In genomic region chr1:180987759-180988158, GRCm38 (mm10) we compare ENCODE assay signal across 9 mouse cellular contexts. TPM values are rescaled to one million over a fixed set of nuclear protein-coding genes. Genes with fewer than 3 reads are reported as not detected.
DNase-seq lines count a peak whose midpoint lies in the region; ATAC-seq and TF ChIP-seq lines count a peak whose summit lies in the region.
"Had no signal": no experiment of that assay in that cellular context is flagged by ENCODE, and none has a peak within 500 bp of the region (broad histone marks: within the 10 kb centered on the region; RNA-seq: fewer than 3 reads in every experiment).

No protein-coding gene starts in this region.

- DNase-seq in adrenal gland, postnatal 10 days, result peak; percentile 86
- DNase-seq in embryo, embryonic 9.5 days (ENCODE audit: extremely low spot score), result peak; percentile 72
- peak; percentile 61 to 82 for DNase-seq in layer of hippocampus, adult 2 months (ENCODE audit: low spot score in 2 of 2)
- peak; percentile 79 for DNase-seq in retina, postnatal 1 day
- peak; percentile 89 for DNase-seq in thymus, postnatal 4 days

- WGBS in heart, embryonic 14.5 days, result 1% methylated on average over 9 of the region's 9 CpGs
- under 1% methylated on average over 9 of the region's 9 CpGs for WGBS in lung, embryonic 16.5 days

- TF ChIP-seq CTCF in layer of hippocampus, adult 2 months (conservative IDR thresholded peaks at IDR 0.05), result peak; percentile 95

- no peaks in the 10 kb centered on the region for H3K27me3 ChIP-seq in heart, embryonic 14.5 days (ENCODE audit: control insufficient read depth, insufficient read depth, low read length)
- no peaks in the 10 kb centered on the region for H3K27me3 ChIP-seq in lung, embryonic 16.5 days (ENCODE audit: control insufficient read depth, insufficient read depth, low read depth, low read length)
- H3K27me3 ChIP-seq: limb, embryonic 12.5 days had no signal

- H3K9me3 ChIP-seq in heart, embryonic 14.5 days (ENCODE audit: control insufficient read depth, low read length), result no peaks in the 10 kb centered on the region
- no peaks in the 10 kb centered on the region for H3K9me3 ChIP-seq in lung, embryonic 16.5 days (ENCODE audit: control insufficient read depth, low read length)
- H3K9me3 ChIP-seq: limb, embryonic 12.5 days had no signal

- no peaks in the 10 kb centered on the region for H3K36me3 ChIP-seq in heart, embryonic 14.5 days (ENCODE audit: control insufficient read depth, insufficient read depth, low read length)
- no peaks in the 10 kb centered on the region for H3K36me3 ChIP-seq in lung, embryonic 16.5 days (ENCODE audit: control insufficient read depth, insufficient read depth, low read length)
- H3K36me3 ChIP-seq: limb, embryonic 12.5 days had no signal

- H3K4me2 ChIP-seq in heart, embryonic 14.5 days (ENCODE audit: low read length), result peak overlapping the region; percentile 13
- no peak overlapping the region for H3K4me2 ChIP-seq in lung, embryonic 16.5 days (ENCODE audit: low read depth, low read length)
- H3K4me2 ChIP-seq: limb, embryonic 12.5 days had no signal

- H3K27ac ChIP-seq in heart, embryonic 14.5 days (replicated peaks in 1 of 2; ENCODE audit: control insufficient read depth in 1 of 2, insufficient read depth in 1 of 2, low read depth in 2 of 2, low read length in 2 of 2), result no peak overlapping the region
- no peak overlapping the region for H3K27ac ChIP-seq in layer of hippocampus, adult 2 months
- no peak overlapping the region for H3K27ac ChIP-seq in lung, embryonic 16.5 days (ENCODE audit: low read length)
- H3K27ac ChIP-seq: limb, embryonic 12.5 days had no signal

- H3K4me3 ChIP-seq in heart, embryonic 14.5 days (ENCODE audit: control insufficient read depth in 1 of 2, insufficient read depth in 1 of 2, low read depth in 1 of 2, low read length in 2 of 2), result no peak overlapping the region
- H3K4me3 ChIP-seq in layer of hippocampus, adult 2 months, result no peak overlapping the region
- no peak overlapping the region for H3K4me3 ChIP-seq in lung, embryonic 16.5 days (ENCODE audit: low read length)
- H3K4me3 ChIP-seq: limb, embryonic 12.5 days had no signal

- H3K4me1 ChIP-seq in heart, embryonic 14.5 days (ENCODE audit: control insufficient read depth in 2 of 2, insufficient read depth in 2 of 2, low read length in 2 of 2), result no peaks in the 10 kb centered on the region
- H3K4me1 ChIP-seq in lung, embryonic 16.5 days (replicated peaks; ENCODE audit: control insufficient read depth, insufficient read depth, low read length), result no peaks in the 10 kb centered on the region
- H3K4me1 ChIP-seq: limb, embryonic 12.5 days had no signal

- no peak overlapping the region for H3K9ac ChIP-seq in heart, embryonic 14.5 days (ENCODE audit: low read length)
- H3K9ac ChIP-seq in lung, embryonic 16.5 days (ENCODE audit: low read length), result no peak overlapping the region
- H3K9ac ChIP-seq: limb, embryonic 12.5 days had no signal

- peak; percentile 84 for ATAC-seq in CD4-positive, CD25-positive, alpha-beta regulatory T cell, adult 4 months
- ATAC-seq in heart, embryonic 14.5 days (ENCODE audit: insufficient number of reproducible peaks, insufficient read depth, low FRiP score, low read depth), result no peak
- ATAC-seq in lung, embryonic 16.5 days (ENCODE audit: low read depth), result peak; percentile 28; the same call in 1 of the 2 replicates

RNA-seq across cellular contexts. Expression of gene Ephx1, which starts 32.9 kb away (rescaled TPM):
- polyA plus RNA-seq in CD4-positive, CD25-positive, alpha-beta regulatory T cell, adult 4 months (2017; shearing (Covaris generic)), result 100 to 1,000 TPM; 247 to 262 TPM
- 10 to 100 TPM; 61.5 to 67.2 TPM for total RNA-seq in adrenal gland, postnatal 10 days (2021)
- 9.3 and 10.5 TPM in 2 replicates for polyA plus RNA-seq in heart, embryonic 14.5 days (2014; fragmentation: Nextera tagmentation; extraction: Ambion mirVana)
- total RNA-seq in layer of hippocampus, adult 2 months (2021), result 10 to 100 TPM; 30.2 to 30.3 TPM
- polyA plus RNA-seq in lung, embryonic 16.5 days (2015; fragmentation: Nextera tagmentation; extraction: Ambion mirVana), result 11.8 and 12.8 TPM in 2 replicates

RNA-seq across cellular contexts. Expression of gene Tmem63a, which starts 45.6 kb away (rescaled TPM):
- 10 to 100 TPM; 17.2 to 34.7 TPM for polyA plus RNA-seq in CD4-positive, CD25-positive, alpha-beta regulatory T cell, adult 4 months (2017; shearing (Covaris generic))
- total RNA-seq in adrenal gland, postnatal 10 days (2021), result 10 to 100 TPM; 24.7 to 27.3 TPM
- 9.1 and 9.3 TPM in 2 replicates for polyA plus RNA-seq in heart, embryonic 14.5 days (2014; fragmentation: Nextera tagmentation; extraction: Ambion mirVana)
- 10 to 100 TPM; 20.4 to 23.8 TPM for total RNA-seq in layer of hippocampus, adult 2 months (2021)
- polyA plus RNA-seq in lung, embryonic 16.5 days (2015; fragmentation: Nextera tagmentation; extraction: Ambion mirVana), result 15.8 and 16.4 TPM in 2 replicates

RNA-seq across cellular contexts. Expression of gene Lefty1, which starts 52.9 kb away (rescaled TPM):
- not detected for polyA plus RNA-seq in CD4-positive, CD25-positive, alpha-beta regulatory T cell, adult 4 months (2017; shearing (Covaris generic))
- total RNA-seq in adrenal gland, postnatal 10 days (2021), result under 1 TPM; 0.63 to 0.79 TPM
- polyA plus RNA-seq in heart, embryonic 14.5 days (2014; fragmentation: Nextera tagmentation; extraction: Ambion mirVana), result 1.1 and 1.5 TPM in 2 replicates
- total RNA-seq in layer of hippocampus, adult 2 months (2021), result 10 to 100 TPM; 11.4 to 12.9 TPM
- polyA plus RNA-seq in lung, embryonic 16.5 days (2015; fragmentation: Nextera tagmentation; extraction: Ambion mirVana), result 1.5 and 1.6 TPM in 2 replicates

Comparison
In these comparisons a context has a peak if more than half of its experiments do, and no peak if none do; other contexts are left out.
1. RNA of gene Ephx1, which starts 32.9 kb away (polyA plus RNA-seq): 247 to 262 TPM in CD4-positive, CD25-positive, alpha-beta regulatory T cell, adult 4 months; 11.8 to 12.8 TPM in lung, embryonic 16.5 days and 9.3 to 10.5 TPM in heart, embryonic 14.5 days; every median in the first group is over 10 times any median in the second.
2. Peak in every context shown above with its lines, with median percentiles within 50 percentile points of each other: DNase-seq.